Mouse (Mus musculus) spleen, postnatal 36 days (tissue): Measurements from ENCODE around the gene Pkn2.

Experiments used
- DNase-seq, 2 experiments: peaks; one replicate each; pipeline ENCODE4 v3.0.0; 2022; ENCODE audit warnings: low spot score in 2 of 2, mixed read lengths in 1 of 2

The Pkn2 gene

DNA sequence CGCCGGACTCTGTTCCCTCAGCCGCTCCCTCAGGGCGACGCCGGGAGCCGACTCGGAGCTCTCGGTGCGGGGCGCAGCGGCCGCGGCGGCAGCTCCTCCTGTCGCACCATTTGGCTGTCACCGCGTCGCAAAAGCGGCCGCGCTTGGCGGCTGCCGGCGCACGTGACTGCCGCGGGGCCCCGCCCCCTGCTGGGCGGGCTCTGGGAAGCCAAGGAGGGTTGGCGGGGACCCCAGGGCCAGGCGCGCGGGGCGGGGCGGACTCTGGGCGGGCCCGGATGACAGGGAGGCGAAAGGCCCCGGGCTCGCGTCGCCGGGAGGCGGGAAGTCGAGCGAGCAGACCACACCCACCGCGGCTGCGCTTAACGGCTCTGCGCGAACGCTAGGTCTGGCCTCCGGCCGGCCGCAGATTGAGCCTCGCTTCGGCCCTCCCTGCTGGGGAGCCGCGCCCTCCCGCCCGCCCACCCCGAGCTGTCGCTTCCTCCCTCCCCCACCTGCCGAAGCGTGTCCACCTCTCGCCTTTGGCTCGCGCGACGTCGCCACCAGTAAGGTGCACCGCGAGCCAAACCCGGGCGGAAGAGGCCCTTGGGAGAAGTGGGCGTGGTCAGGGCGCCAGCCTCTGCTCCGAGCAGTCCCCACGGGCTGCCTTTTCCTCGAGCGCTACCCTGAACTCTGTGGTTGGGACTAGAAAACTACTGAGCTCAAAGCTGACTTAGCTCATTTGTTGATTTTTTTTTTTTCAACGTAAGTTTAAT is at the start of gene Pkn2:
TSS of gene Pkn2 (minus strand) at position 133 of the 752 bp plus-strand sequence.
- DNase-seq = peak; percentile 99

DNA sequence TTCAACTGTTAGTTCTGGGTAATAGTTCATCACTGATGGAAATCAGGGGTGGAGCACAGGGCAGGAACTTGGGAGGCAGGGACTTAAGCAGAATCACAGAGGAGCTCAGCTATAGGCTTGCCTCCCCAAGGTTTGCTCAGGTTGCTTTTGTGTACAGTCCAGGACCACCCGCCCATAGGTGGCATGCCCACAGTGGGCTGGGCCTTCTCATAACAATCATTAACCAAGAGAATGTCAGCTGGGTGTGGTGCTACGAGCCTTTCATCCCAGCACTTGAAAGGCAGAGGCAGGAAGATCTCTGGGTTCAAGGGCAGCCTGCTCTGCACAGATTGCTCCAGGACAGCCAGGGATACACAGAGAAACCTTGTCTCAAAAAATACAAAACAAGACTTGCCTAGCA is 48.1 kb upstream of the Pkn2 start:
- no peak for DNase-seq

DNA sequence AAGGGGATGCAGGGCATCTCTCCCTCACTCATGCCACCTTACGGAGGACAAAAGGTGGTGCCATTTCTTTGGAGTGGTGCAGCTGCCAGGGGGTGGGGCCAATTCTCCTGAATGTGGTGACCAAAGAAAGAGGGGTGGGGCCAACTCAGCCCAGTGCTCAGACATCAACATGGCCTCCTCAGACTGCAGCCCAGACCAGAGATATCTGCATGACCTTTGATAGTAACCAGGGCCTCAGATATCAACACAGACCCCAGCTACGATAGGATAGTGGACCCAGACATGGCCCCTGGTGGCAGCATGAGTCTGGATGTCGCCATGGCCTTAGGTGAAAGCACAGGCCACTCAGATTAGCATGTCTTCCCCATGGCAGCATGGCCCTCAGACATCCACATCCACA is 45.5 kb upstream of the Pkn2 start:
- DNase-seq = no peak

DNA sequence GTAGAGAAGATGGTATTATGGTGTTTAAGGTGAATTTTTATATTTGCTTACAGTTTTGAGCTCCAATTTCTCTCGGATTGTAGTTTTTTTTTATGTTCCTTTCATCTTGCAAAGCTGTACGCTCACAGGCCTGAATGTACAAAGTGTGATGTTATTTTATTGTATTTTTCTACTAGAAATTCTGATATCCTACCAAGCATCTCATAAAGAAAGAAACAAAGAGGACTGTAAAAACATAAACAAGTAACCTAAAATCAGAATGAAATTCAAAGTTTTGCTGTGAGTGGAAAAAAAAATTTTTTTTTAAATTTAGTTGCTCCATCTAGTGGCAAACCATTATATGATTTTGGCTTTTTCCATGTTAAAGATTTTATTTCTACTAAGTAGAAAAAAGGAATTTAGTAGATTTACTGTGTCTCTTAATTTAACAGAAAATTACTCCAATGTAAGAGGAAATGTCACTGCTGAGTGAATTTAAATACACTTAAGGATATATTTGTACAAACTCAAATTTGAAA is 43.1 kb upstream of the Pkn2 start:
- no peak for DNase-seq

GRCm38 (mm10) chr3:142919070-142919469 is 37.3 kb upstream of the Pkn2 start:
- no peak for DNase-seq

GRCm38 (mm10) chr3:142917760-142918439 is 36.1 kb upstream of the Pkn2 start:
- DNase-seq = no peak

GRCm38 (mm10) chr3:142917171-142917570 is 35.4 kb upstream of the Pkn2 start:
- DNase-seq = no peak

GRCm38 (mm10) chr3:142913295-142913694 is 31.5 kb upstream of the Pkn2 start:
- DNase-seq = no peak

GRCm38 (mm10) chr3:142899683-142900082 is 17.9 kb upstream of the Pkn2 start:
- no peak for DNase-seq

DNA sequence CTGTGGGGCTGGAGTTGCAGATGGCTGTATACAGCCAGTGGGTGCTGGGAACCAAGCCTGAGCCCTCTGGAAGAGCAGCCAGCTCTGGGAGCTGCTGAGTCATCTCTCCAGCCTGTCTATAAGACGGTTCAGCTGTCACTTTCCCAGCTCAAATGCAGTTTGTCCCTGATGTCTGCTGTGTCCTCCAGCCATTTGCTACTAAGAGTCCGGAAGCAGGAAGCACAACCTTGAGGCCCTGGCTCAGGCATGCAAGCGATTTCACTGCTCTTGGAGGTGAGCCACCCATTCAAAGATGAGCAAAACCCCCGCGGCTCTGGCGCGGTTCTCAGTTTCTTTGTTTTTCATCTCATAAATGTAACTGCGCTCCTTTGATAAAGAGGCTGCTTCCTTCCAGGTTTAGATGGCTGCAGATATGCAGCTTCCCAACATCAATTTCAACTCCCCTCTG is 17.2 kb upstream of the Pkn2 start:
- peak in 1 of 2 experiments; percentile 4 for DNase-seq

DNA sequence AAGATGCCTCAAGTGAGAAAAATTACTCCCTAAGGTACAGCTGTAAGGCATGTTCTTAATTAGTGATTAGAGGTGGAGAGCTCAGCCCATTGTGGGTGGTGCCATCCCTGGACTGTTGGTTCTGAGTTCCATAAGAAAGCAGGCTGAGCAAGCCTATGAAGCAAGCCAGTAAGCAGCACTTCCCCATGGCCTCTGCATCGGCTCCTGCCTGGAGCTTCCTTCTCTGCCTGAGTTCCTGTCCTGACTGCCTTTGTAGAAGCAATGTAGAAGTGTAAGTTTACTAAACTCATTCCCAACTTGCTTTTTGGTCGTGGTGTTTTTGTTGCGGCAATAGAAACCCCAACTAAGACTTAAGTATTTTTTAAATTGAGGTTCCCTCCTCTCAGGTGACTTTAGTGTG is 8.6 kb upstream of the Pkn2 start:
- DNase-seq = no peak

DNA sequence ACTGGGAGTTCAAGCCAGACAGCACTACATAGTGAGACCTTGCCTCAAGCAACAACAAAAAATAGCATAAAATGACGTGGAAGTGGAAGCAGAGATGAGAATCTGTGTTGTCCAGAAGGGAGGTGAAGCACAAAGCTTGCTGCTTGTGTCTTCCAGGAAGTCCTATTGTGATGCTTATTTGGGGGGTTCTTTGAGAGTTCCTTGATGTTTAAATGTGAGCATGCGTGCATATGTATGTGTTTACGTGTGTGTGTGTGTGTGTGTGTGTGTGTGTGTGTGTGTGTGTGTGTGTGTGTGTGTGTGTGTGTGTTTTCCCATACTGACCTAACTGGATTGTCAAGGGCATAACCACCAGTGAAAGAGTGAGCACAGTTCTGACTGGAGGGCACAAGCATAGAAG is 5.2 kb upstream of the Pkn2 start:
- DNase-seq = no peak

GRCm38 (mm10) chr3:142884594-142884993 is 2.8 kb upstream of the Pkn2 start:
- peak in 1 of 2 experiments; percentile 15 for DNase-seq

DNA sequence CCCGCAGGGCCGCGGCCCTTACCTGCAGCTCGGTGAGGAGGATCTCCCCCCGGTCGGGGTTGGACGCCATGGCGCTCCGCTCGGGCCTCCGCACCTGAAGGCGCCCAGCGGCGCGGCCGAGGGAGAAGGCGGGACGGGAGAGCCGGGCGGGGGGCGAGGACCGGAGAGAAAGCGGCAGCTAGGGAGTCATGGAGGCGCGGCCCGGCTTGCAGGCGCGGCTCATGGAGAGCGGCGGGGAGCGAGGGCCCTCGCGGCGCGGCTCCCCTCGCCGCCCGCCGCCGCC is 274 bp downstream of the Pkn2 start:
- DNase-seq = no peak

DNA sequence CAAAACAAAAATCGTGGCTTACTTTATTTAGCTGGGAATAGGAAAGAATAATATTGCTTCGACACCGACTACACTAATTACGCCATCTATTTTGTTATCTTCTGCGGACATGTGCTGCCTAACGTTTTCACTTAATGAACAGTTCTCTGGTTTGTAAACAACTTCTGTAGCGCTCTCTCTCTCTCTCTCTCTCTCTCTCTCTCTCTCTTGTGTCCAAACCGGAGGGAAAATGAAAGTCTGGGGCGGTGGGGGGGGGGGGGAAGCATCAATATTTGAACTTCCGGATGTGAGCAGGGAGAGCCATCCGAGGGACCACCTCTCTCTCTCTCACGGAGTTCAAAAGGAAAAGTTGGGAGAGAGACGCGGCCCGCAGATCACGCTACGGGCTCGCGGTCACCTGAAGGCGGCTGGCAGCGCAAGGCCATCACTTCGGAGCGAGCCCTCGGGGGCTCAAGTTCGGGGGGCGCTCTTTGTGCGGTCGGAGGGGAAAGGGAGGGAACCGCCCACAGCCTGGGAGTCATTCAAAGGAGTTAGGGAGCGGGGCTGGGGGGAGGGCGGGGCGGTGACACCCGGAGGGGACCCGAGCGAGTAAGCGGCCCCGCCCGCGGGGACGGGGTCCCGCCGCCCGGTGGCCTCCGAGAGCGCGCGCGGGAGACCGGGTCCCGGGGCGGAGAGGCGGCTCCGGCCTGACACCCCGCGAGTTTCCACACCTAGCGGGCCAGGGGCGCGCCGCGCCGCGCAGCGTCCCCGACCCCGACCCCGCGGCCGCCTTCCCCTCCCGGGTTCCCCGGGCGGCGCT is 815 bp downstream of the Pkn2 start:
- peak in 1 of 2 experiments; percentile 36 for DNase-seq

DNA sequence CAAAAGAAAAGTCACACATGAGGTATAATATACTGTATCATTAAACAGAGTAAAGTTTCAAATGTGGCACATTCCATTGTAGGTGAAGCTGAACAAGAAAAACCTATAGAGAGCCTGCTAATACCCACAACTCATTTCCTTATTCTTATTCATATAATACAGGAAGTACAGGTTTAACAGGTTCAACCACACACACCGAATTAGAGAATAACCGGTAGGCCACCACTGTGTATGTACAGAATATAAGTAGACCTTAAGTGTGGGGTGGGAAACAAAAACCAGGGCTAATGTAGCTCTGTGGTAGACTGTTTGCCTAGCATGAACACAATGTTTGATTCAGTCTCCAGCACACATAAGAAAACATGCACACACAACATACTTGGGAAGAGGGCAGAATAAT is 18.6 kb downstream of the Pkn2 start:
- no peak for DNase-seq

DNA sequence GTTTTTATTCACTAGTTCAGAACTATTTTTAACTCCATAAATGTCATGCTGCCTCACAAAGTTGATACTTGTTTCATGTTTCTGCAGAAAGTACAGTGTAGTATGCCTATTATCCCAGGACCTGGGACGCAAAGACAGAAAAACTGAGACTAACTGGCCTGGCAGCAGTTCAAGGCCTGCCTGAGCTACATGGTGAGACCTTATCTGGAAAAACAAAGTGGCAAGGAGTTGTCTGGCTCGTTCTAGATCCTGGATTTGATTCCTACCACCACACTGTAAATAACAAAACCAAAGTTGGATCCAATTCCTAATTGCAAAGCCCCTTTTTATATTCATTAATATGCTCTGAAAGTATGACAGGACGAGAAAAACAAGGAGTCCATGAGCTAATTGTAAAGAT is 25.0 kb downstream of the Pkn2 start:
- DNase-seq = no peak

GRCm38 (mm10) chr3:142855961-142856472 is 25.8 kb downstream of the Pkn2 start:
- no peak for DNase-seq

GRCm38 (mm10) chr3:142852911-142853310 is 28.9 kb downstream of the Pkn2 start:
- DNase-seq = no peak

DNA sequence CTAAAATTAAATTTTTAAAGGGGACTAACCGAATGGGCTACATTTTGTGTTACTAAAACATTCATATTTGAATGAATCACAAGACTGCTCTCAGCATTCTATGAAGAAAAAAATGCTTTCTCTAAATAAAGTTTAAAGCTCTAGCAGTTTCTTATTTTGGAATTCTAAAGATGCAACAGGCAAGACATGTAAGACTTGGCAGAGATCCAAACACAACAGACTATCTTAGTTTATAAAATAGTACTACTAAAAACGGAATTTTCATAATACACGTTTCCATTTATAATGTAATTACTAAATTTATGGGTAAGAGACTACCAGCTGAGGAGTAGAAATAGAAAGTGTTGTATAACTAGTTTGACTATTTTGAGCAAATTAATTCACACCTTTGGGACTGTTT is 30.2 kb downstream of the Pkn2 start:
- no peak for DNase-seq

GRCm38 (mm10) chr3:142839961-142840360 is 41.8 kb downstream of the Pkn2 start:
- no peak for DNase-seq

DNA sequence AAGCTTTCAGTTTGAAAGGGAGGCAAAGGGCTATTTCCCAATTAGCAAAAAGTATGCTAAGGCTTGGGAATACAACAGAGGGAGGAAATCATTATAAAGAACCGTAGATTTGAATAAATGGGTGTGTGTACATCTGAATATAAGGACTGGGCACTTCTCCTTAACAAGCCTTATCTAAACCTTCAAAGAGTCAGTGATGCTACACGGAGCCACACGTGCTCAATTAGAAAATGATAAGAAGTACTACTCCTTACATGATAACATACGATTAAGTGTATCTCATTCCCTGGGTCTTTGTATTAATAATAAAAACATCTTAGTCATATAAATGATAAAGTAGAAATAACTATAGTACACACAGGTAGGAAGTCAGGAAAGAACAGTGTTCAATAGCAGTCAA is 47.0 kb downstream of the Pkn2 start:
- DNase-seq = no peak
